Mouse (Mus musculus) heart, postnatal 0 days (tissue): ENCODE measurements around the gene Ephb1.

ENCODE experiments used
- CTCF ChIP-seq: IDR thresholded peaks from 2 replicates; pipeline ENCODE4 v1.5.1; 2016; ENCODE audit warnings: antibody characterized with exemption, control low read depth, low read depth
- EP300 ChIP-seq: IDR thresholded peaks from 2 replicates; pipeline ENCODE4 v1.6.1; 2016; ENCODE audit warnings: antibody characterized with exemption, low read depth

DNA sequence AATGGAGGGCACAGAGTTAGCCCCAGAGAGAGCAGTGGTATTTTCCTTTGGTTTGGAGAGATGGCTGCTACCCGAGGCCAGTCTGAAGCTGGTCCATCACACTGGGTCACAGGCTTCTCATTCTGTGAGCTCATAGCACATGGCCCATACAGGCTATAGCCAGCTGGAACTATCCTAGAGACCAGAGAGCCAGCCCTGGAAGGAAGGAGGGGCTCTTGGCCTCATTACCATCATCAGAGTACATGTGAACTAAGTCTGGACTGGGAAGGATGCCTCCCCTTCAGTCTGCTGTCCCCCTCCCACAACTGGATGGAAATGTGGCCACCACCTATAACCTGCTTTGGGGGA lies 142.5 kb downstream of the Ephb1 start:
- TF ChIP-seq CTCF (no peak), EP300 (no peak)
